ENCODE assay signal across 8 mouse cellular contexts in genomic region chr7:19000421-19000820, GRCm38 (mm10). TPM values are rescaled to one million over a fixed set of nuclear protein-coding genes. Genes with fewer than 3 reads are reported as not detected.
DNase-seq lines count a peak whose midpoint lies in the region; ATAC-seq and TF ChIP-seq lines count a peak whose summit lies in the region.

No protein-coding gene starts in this region.

- TF ChIP-seq CTCF in ES-Bruce4 (IDR thresholded peaks at IDR 0.05; ENCODE audit: low read depth, low read length): no peak

- peak overlapping the region; percentile 64 for H3K9ac ChIP-seq in ES-Bruce4 (ENCODE audit: low read depth, poor library complexity, severe bottlenecking)
- peak overlapping the region; percentile 21 for H3K9ac ChIP-seq in hindbrain, embryonic 11.5 days (ENCODE audit: low read depth, low read length)
- H3K9ac ChIP-seq in midbrain, embryonic 12.5 days (replicated peaks): peak overlapping the region; percentile 51; the same call in 1 of the 2 replicates

- no peak for DNase-seq in hindbrain, embryonic 11.5 days (ENCODE audit: low spot score)
- no peak for DNase-seq in layer of hippocampus, postnatal 36 days
- DNase-seq in Muller cell, postnatal 12 days (ENCODE audit: inconsistent ontology term): no peak
- DNase-seq in right cerebral cortex, postnatal 25 days: no peak

- no peak overlapping the region for H3K27ac ChIP-seq in ES-Bruce4 (ENCODE audit: insufficient read depth, low read length)
- no peak overlapping the region for H3K27ac ChIP-seq in hindbrain, embryonic 11.5 days (ENCODE audit: low read depth, low read length)
- H3K27ac ChIP-seq in midbrain, embryonic 12.5 days (replicated peaks): no peak overlapping the region

- no peak for TF ChIP-seq POLR2A in ES-Bruce4 (IDR thresholded peaks at IDR 0.05; ENCODE audit: insufficient read depth, low read length)

- peaks cover 50% of the 10 kb centered on the region for H3K4me1 ChIP-seq in erythroblast, embryonic 14.5 days (ENCODE audit: control insufficient read depth)
- peaks cover 2% of the 10 kb centered on the region for H3K4me1 ChIP-seq in ES-Bruce4 (ENCODE audit: control insufficient read depth, insufficient read depth, low read length)
- H3K4me1 ChIP-seq in hindbrain, embryonic 11.5 days (replicated peaks; ENCODE audit: control insufficient read depth, insufficient read depth, low read length): peaks cover 9% of the 10 kb centered on the region
- H3K4me1 ChIP-seq in midbrain, embryonic 12.5 days: peaks cover 36% of the 10 kb centered on the region

- WGBS in hindbrain, embryonic 11.5 days: 51% methylated on average over 10 of the region's 10 CpGs
- WGBS in midbrain, embryonic 12.5 days: 50% methylated on average over 10 of the region's 10 CpGs

- H3K36me3 ChIP-seq in erythroblast, embryonic 14.5 days (ENCODE audit: control insufficient read depth): peaks cover 8% of the 10 kb centered on the region
- H3K36me3 ChIP-seq in ES-Bruce4 (ENCODE audit: control insufficient read depth, insufficient read depth, low read length, poor library complexity, severe bottlenecking): peaks cover 1% of the 10 kb centered on the region
- peaks cover 1% of the 10 kb centered on the region; the same call in 1 of the 2 replicates for H3K36me3 ChIP-seq in hindbrain, embryonic 11.5 days (ENCODE audit: control insufficient read depth, insufficient read depth, low read length)
- H3K36me3 ChIP-seq in midbrain, embryonic 12.5 days: peaks cover 14% of the 10 kb centered on the region

- H3K9me3 ChIP-seq in erythroblast, embryonic 14.5 days (ENCODE audit: control insufficient read depth, low read length): peaks cover under 1% of the 10 kb centered on the region
- no peaks in the 10 kb centered on the region for H3K9me3 ChIP-seq in ES-Bruce4 (replicated peaks; ENCODE audit: control insufficient read depth, insufficient read depth, low read length, poor library complexity, severe bottlenecking)
- no peaks in the 10 kb centered on the region for H3K9me3 ChIP-seq in hindbrain, embryonic 11.5 days (ENCODE audit: control insufficient read depth, low read length)
- no peaks in the 10 kb centered on the region for H3K9me3 ChIP-seq in midbrain, embryonic 12.5 days

- ATAC-seq in erythroblast, adult 5-6 weeks (replicated peaks; ENCODE audit: low FRiP score, poor library complexity, severe bottlenecking): no peak
- ATAC-seq in hindbrain, embryonic 11.5 days (ENCODE audit: low FRiP score): no peak
- no peak for ATAC-seq in midbrain, embryonic 12.5 days (ENCODE audit: low FRiP score, low read depth)

- H3K27me3 ChIP-seq in erythroblast, embryonic 14.5 days (ENCODE audit: control insufficient read depth): no peaks in the 10 kb centered on the region
- H3K27me3 ChIP-seq in ES-Bruce4 (ENCODE audit: control insufficient read depth, insufficient read depth, low read length, poor library complexity, severe bottlenecking): no peaks in the 10 kb centered on the region
- H3K27me3 ChIP-seq in hindbrain, embryonic 11.5 days (ENCODE audit: control insufficient read depth, insufficient read depth, low read length): no peaks in the 10 kb centered on the region
- H3K27me3 ChIP-seq in midbrain, embryonic 12.5 days: no peaks in the 10 kb centered on the region

- H3K4me3 ChIP-seq in erythroblast, embryonic 14.5 days (replicated peaks): peak overlapping the region; percentile 59
- H3K4me3 ChIP-seq in ES-Bruce4 (ENCODE audit: low read depth, low read length): peak overlapping the region; percentile 33
- peak overlapping the region; percentile 14 for H3K4me3 ChIP-seq in hindbrain, embryonic 11.5 days (ENCODE audit: low read depth, low read length)
- H3K4me3 ChIP-seq in midbrain, embryonic 12.5 days: peak overlapping the region; percentile 33

- no peak for TF ChIP-seq EP300 in ES-Bruce4 (IDR thresholded peaks at IDR 0.05; ENCODE audit: insufficient read depth, low read depth, low read length)

- H3K4me2 ChIP-seq in hindbrain, embryonic 11.5 days (replicated peaks; ENCODE audit: low read depth, low read length): peak overlapping the region; percentile 21
- H3K4me2 ChIP-seq in midbrain, embryonic 12.5 days (replicated peaks): peak overlapping the region; percentile 44

RNA-seq across cellular contexts. Expression of gene Irf2bp1, which starts 3.4 kb away (rescaled TPM):
- 5.0 and 5.5 TPM in 2 replicates for polyA plus RNA-seq in erythroblast, embryonic 14.5 days (2012)
- 5.6 and 7.3 TPM in 2 replicates for total RNA-seq in erythroblast, adult 5-6 weeks (2015; ENCODE audit: low replicate concordance)
- 0.77 and 3.9 TPM in 2 replicates for total RNA-seq in erythroblast, adult 5-6 weeks (2017; ENCODE audit: low replicate concordance)
- polyA plus RNA-seq in ES-Bruce4 (2011; ENCODE audit: insufficient read depth, insufficient read length, low read depth, missing spikeins): 16.2 and 20.9 TPM in 2 replicates
- 25.2 and 26.0 TPM in 2 replicates for polyA plus RNA-seq in hindbrain, embryonic 11.5 days (2014; fragmentation: Nextera tagmentation; extraction: Ambion mirVana)
- 41.6 and 43.1 TPM in 2 replicates for polyA plus RNA-seq in midbrain, embryonic 12.5 days (2016; fragmentation: Nextera tagmentation; extraction: Ambion mirVana)
- total RNA-seq in layer of hippocampus, postnatal 36 days (2021): 10 to 100 TPM; 52.1 to 53.0 TPM

RNA-seq across cellular contexts. Expression of gene Mypop, which starts 9.4 kb away (rescaled TPM):
- polyA plus RNA-seq in erythroblast, embryonic 14.5 days (2012): 0.02 TPM in 1 of 2 replicates, not detected in the other
- total RNA-seq in erythroblast, adult 5-6 weeks (2015; ENCODE audit: low replicate concordance): not detected in 2 replicates
- total RNA-seq in erythroblast, adult 5-6 weeks (2017; ENCODE audit: low replicate concordance): 0.43 TPM in 1 of 2 replicates, not detected in the other
- polyA plus RNA-seq in ES-Bruce4 (2011; ENCODE audit: insufficient read depth, insufficient read length, low read depth, missing spikeins): 4.0 and 5.5 TPM in 2 replicates
- 4.6 TPM in 2 replicates for polyA plus RNA-seq in hindbrain, embryonic 11.5 days (2014; fragmentation: Nextera tagmentation; extraction: Ambion mirVana)
- 5.3 and 6.1 TPM in 2 replicates for polyA plus RNA-seq in midbrain, embryonic 12.5 days (2016; fragmentation: Nextera tagmentation; extraction: Ambion mirVana)
- total RNA-seq in layer of hippocampus, postnatal 36 days (2021): 10 to 100 TPM; 45.0 to 45.9 TPM

RNA-seq across cellular contexts. Expression of gene Nanos2, which starts 13.2 kb away (rescaled TPM):
- not detected in 2 replicates for polyA plus RNA-seq in erythroblast, embryonic 14.5 days (2012)
- total RNA-seq in erythroblast, adult 5-6 weeks (2015; ENCODE audit: low replicate concordance): not detected in 2 replicates
- not detected in 2 replicates for total RNA-seq in erythroblast, adult 5-6 weeks (2017; ENCODE audit: low replicate concordance)
- not detected in 2 replicates for polyA plus RNA-seq in ES-Bruce4 (2011; ENCODE audit: insufficient read depth, insufficient read length, low read depth, missing spikeins)
- 0.46 TPM in 1 of 2 replicates, not detected in the other for polyA plus RNA-seq in hindbrain, embryonic 11.5 days (2014; fragmentation: Nextera tagmentation; extraction: Ambion mirVana)
- polyA plus RNA-seq in midbrain, embryonic 12.5 days (2016; fragmentation: Nextera tagmentation; extraction: Ambion mirVana): 0.20 and 0.33 TPM in 2 replicates
- under 1 TPM; 0.33 to 0.87 TPM for total RNA-seq in layer of hippocampus, postnatal 36 days (2021)

RNA-seq across cellular contexts. Expression of gene Foxa3, which starts 22.9 kb away (rescaled TPM):
- 0.05 and 0.07 TPM in 2 replicates for polyA plus RNA-seq in erythroblast, embryonic 14.5 days (2012)
- total RNA-seq in erythroblast, adult 5-6 weeks (2015; ENCODE audit: low replicate concordance): not detected in 2 replicates
- total RNA-seq in erythroblast, adult 5-6 weeks (2017; ENCODE audit: low replicate concordance): not detected in 2 replicates
- polyA plus RNA-seq in ES-Bruce4 (2011; ENCODE audit: insufficient read depth, insufficient read length, low read depth, missing spikeins): 2.5 and 2.6 TPM in 2 replicates
- polyA plus RNA-seq in hindbrain, embryonic 11.5 days (2014; fragmentation: Nextera tagmentation; extraction: Ambion mirVana): not detected in 2 replicates
- 0.09 and 0.10 TPM in 2 replicates for polyA plus RNA-seq in midbrain, embryonic 12.5 days (2016; fragmentation: Nextera tagmentation; extraction: Ambion mirVana)
- total RNA-seq in layer of hippocampus, postnatal 36 days (2021): not detected

RNA-seq across cellular contexts. Expression of gene Sympk, which starts 23.8 kb away (rescaled TPM):
- 21.6 and 22.6 TPM in 2 replicates for polyA plus RNA-seq in erythroblast, embryonic 14.5 days (2012)
- 15.2 and 35.9 TPM in 2 replicates for total RNA-seq in erythroblast, adult 5-6 weeks (2015; ENCODE audit: low replicate concordance)
- 7.8 and 21.0 TPM in 2 replicates for total RNA-seq in erythroblast, adult 5-6 weeks (2017; ENCODE audit: low replicate concordance)
- 102 and 119 TPM in 2 replicates for polyA plus RNA-seq in ES-Bruce4 (2011; ENCODE audit: insufficient read depth, insufficient read length, low read depth, missing spikeins)
- 29.4 and 30.5 TPM in 2 replicates for polyA plus RNA-seq in hindbrain, embryonic 11.5 days (2014; fragmentation: Nextera tagmentation; extraction: Ambion mirVana)
- 51.5 and 53.5 TPM in 2 replicates for polyA plus RNA-seq in midbrain, embryonic 12.5 days (2016; fragmentation: Nextera tagmentation; extraction: Ambion mirVana)
- 100 to 1,000 TPM; 111 to 113 TPM for total RNA-seq in layer of hippocampus, postnatal 36 days (2021)
